Comparison of ENCODE assay signal across 9 mouse cellular contexts in genomic region chr19:28883126-28883525, GRCm38 (mm10). TPM values are rescaled to one million over a fixed set of nuclear protein-coding genes. Genes with fewer than 3 reads are reported as not detected.
DNase-seq lines count a peak whose midpoint lies in the region; ATAC-seq and TF ChIP-seq lines count a peak whose summit lies in the region.
"Had no signal": no experiment of that assay in that cellular context is flagged by ENCODE, and none has a peak within 500 bp of the region (broad histone marks: within the 10 kb centered on the region; RNA-seq: fewer than 3 reads in every experiment).

No protein-coding gene starts in this region.

- 52% methylated on average over 1 of the region's 1 CpGs for WGBS in hindbrain, postnatal 0 days
- WGBS in hindbrain, embryonic 16.5 days, result 72% methylated on average over 1 of the region's 1 CpGs
- 62% methylated on average over 1 of the region's 1 CpGs for WGBS in limb, embryonic 10.5 days
- 67% methylated on average over 1 of the region's 1 CpGs for WGBS in heart, embryonic 12.5 days

- H3K9ac ChIP-seq in hindbrain, postnatal 0 days (replicated peaks; ENCODE audit: low read length), result no peak overlapping the region
- H3K9ac ChIP-seq in hindbrain, embryonic 16.5 days (ENCODE audit: low read depth, low read length), result no peak overlapping the region
- H3K9ac ChIP-seq in heart, embryonic 12.5 days, result no peak overlapping the region
- H3K9ac ChIP-seq: midbrain, embryonic 12.5 days had no signal

- H3K4me3 ChIP-seq in hindbrain, postnatal 0 days (ENCODE audit: low read length), result no peak overlapping the region
- no peak overlapping the region for H3K4me3 ChIP-seq in hindbrain, embryonic 16.5 days (ENCODE audit: low read length)
- H3K4me3 ChIP-seq in E14TG2a.4 (replicated peaks; ENCODE audit: low read length), result no peak overlapping the region
- no peak overlapping the region for H3K4me3 ChIP-seq in limb, embryonic 10.5 days
- no peak overlapping the region for H3K4me3 ChIP-seq in heart, embryonic 12.5 days
- H3K4me3 ChIP-seq: midbrain, embryonic 12.5 days had no signal

- H3K36me3 ChIP-seq in hindbrain, postnatal 0 days (ENCODE audit: insufficient read depth, low read length), result no peaks in the 10 kb centered on the region
- H3K36me3 ChIP-seq in hindbrain, embryonic 16.5 days (ENCODE audit: control insufficient read depth, insufficient read depth, low read length), result no peaks in the 10 kb centered on the region
- H3K36me3 ChIP-seq in E14TG2a.4 (ENCODE audit: insufficient read depth, low read length), result no peaks in the 10 kb centered on the region
- H3K36me3 ChIP-seq in limb, embryonic 10.5 days, result no peaks in the 10 kb centered on the region
- H3K36me3 ChIP-seq in heart, embryonic 12.5 days, result no peaks in the 10 kb centered on the region
- H3K36me3 ChIP-seq: midbrain, embryonic 12.5 days had no signal

- peak; percentile 65 for TF ChIP-seq CTCF in hindbrain, postnatal 0 days (IDR thresholded peaks at IDR 0.05; ENCODE audit: low read depth)
- peak; percentile 68 for TF ChIP-seq CTCF in E14TG2a.4 (conservative IDR thresholded peaks at IDR 0.05; ENCODE audit: low read length)

- peak; percentile 43 for DNase-seq in hindbrain, postnatal 0 days (ENCODE audit: low spot score)
- DNase-seq in 3T3-L1 (ENCODE audit: low read depth, low spot score), result peak; percentile 39
- peak; percentile 29 to 62 for DNase-seq in cerebellum, postnatal 25 days
- DNase-seq in limb, embryonic 10.5 days (ENCODE audit: low spot score), result peak; percentile 45
- DNase-seq in thymus, postnatal 14 days, result peak; percentile 21

- no peak for ATAC-seq in hindbrain, postnatal 0 days
- ATAC-seq in hindbrain, embryonic 16.5 days, result no peak
- no peak for ATAC-seq in heart, embryonic 12.5 days (ENCODE audit: insufficient number of reproducible peaks, low FRiP score)

- no peaks in the 10 kb centered on the region for H3K4me1 ChIP-seq in hindbrain, postnatal 0 days (ENCODE audit: insufficient read depth, low read length)
- H3K4me1 ChIP-seq in hindbrain, embryonic 16.5 days (ENCODE audit: control insufficient read depth, insufficient read depth, low read depth, low read length), result no peaks in the 10 kb centered on the region
- H3K4me1 ChIP-seq in E14TG2a.4 (replicated peaks; ENCODE audit: low read depth, low read length), result no peaks in the 10 kb centered on the region
- no peaks in the 10 kb centered on the region for H3K4me1 ChIP-seq in limb, embryonic 10.5 days
- peaks cover 4% of the 10 kb centered on the region; the same call in 1 of the 2 replicates for H3K4me1 ChIP-seq in heart, embryonic 12.5 days (replicated peaks)
- H3K4me1 ChIP-seq: midbrain, embryonic 12.5 days had no signal

- H3K27me3 ChIP-seq in hindbrain, postnatal 0 days (ENCODE audit: insufficient read depth, low read length), result no peaks in the 10 kb centered on the region
- no peaks in the 10 kb centered on the region for H3K27me3 ChIP-seq in hindbrain, embryonic 16.5 days (replicated peaks; ENCODE audit: control insufficient read depth, insufficient read depth, low read length)
- H3K27me3 ChIP-seq in E14TG2a.4 (ENCODE audit: insufficient read depth, low read length), result no peaks in the 10 kb centered on the region
- no peaks in the 10 kb centered on the region for H3K27me3 ChIP-seq in limb, embryonic 10.5 days (ENCODE audit: low read depth, poor library complexity, severe bottlenecking)
- no peaks in the 10 kb centered on the region for H3K27me3 ChIP-seq in heart, embryonic 12.5 days (replicated peaks)
- H3K27me3 ChIP-seq: midbrain, embryonic 12.5 days had no signal

- no peak overlapping the region for H3K4me2 ChIP-seq in hindbrain, postnatal 0 days (ENCODE audit: low read depth, low read length)
- no peak overlapping the region for H3K4me2 ChIP-seq in hindbrain, embryonic 16.5 days (ENCODE audit: low read length)
- no peak overlapping the region for H3K4me2 ChIP-seq in heart, embryonic 12.5 days
- H3K4me2 ChIP-seq: midbrain, embryonic 12.5 days had no signal

- H3K27ac ChIP-seq in hindbrain, postnatal 0 days, result no peak overlapping the region
- no peak overlapping the region for H3K27ac ChIP-seq in hindbrain, embryonic 16.5 days (ENCODE audit: low read depth, low read length)
- H3K27ac ChIP-seq in limb, embryonic 10.5 days, result no peak overlapping the region
- H3K27ac ChIP-seq in heart, embryonic 12.5 days (ENCODE audit: poor library complexity, severe bottlenecking), result no peak overlapping the region
- H3K27ac ChIP-seq: midbrain, embryonic 12.5 days had no signal

- H3K9me3 ChIP-seq in hindbrain, postnatal 0 days (ENCODE audit: low read length), result no peaks in the 10 kb centered on the region
- no peaks in the 10 kb centered on the region for H3K9me3 ChIP-seq in hindbrain, embryonic 16.5 days (ENCODE audit: control insufficient read depth, low read length)
- H3K9me3 ChIP-seq in E14TG2a.4 (ENCODE audit: low read length), result no peaks in the 10 kb centered on the region
- no peaks in the 10 kb centered on the region for H3K9me3 ChIP-seq in limb, embryonic 10.5 days (replicated peaks)
- no peaks in the 10 kb centered on the region for H3K9me3 ChIP-seq in heart, embryonic 12.5 days (replicated peaks)
- H3K9me3 ChIP-seq: midbrain, embryonic 12.5 days had no signal

RNA-seq across cellular contexts. Expression of gene Slc1a1, which starts 48.3 kb away (rescaled TPM):
- total RNA-seq in hindbrain, postnatal 0 days (2014; rRNA removed), result 67.3 and 75.1 TPM in 2 replicates
- polyA plus RNA-seq in hindbrain, postnatal 0 days (2015; fragmentation: Nextera tagmentation; extraction: Ambion mirVana), result 45.7 and 49.0 TPM in 2 replicates
- 48.0 and 53.7 TPM in 2 replicates for polyA plus RNA-seq in hindbrain, embryonic 16.5 days (2015; fragmentation: Nextera tagmentation; extraction: Ambion mirVana)
- polyA plus RNA-seq in limb, embryonic 10.5 days (2016; fragmentation: Nextera tagmentation; extraction: Ambion mirVana), result 0.13 and 0.15 TPM in 2 replicates
- polyA plus RNA-seq in heart, embryonic 12.5 days (2016; fragmentation: Nextera tagmentation; extraction: Ambion mirVana), result 1.7 and 2.1 TPM in 2 replicates

Comparison
In these comparisons a context has a peak if more than half of its experiments do, and no peak if none do; other contexts are left out.
1. RNA of gene Slc1a1, which starts 48.3 kb away (polyA plus RNA-seq): 48.0 to 53.7 TPM in hindbrain, embryonic 16.5 days and 45.7 to 49.0 TPM in hindbrain, postnatal 0 days; 1.7 to 2.1 TPM in heart, embryonic 12.5 days and 0.13 to 0.15 TPM in limb, embryonic 10.5 days; every median in the first group is over 10 times any median in the second.
2. Peak in every context shown above with its lines, with median percentiles within 50 percentile points of each other: DNase-seq.